Mouse (Mus musculus) adrenal gland, postnatal 4 days (tissue): ENCODE measurements at regions not wholly inside any gene's neighbourhood (a gene's known extent, or its start where the extent isn't known, plus 50 kb on each side); places are given as distances from the start of the nearest gene placed in this dataset.

Experiments used
- DNase-seq, 2 experiments: peaks; one replicate each; pipeline ENCODE4 v3.0.0; 2021 to 2022; ENCODE audit warnings: low spot score in 2 of 2, mixed read lengths in 2 of 2

DNA sequence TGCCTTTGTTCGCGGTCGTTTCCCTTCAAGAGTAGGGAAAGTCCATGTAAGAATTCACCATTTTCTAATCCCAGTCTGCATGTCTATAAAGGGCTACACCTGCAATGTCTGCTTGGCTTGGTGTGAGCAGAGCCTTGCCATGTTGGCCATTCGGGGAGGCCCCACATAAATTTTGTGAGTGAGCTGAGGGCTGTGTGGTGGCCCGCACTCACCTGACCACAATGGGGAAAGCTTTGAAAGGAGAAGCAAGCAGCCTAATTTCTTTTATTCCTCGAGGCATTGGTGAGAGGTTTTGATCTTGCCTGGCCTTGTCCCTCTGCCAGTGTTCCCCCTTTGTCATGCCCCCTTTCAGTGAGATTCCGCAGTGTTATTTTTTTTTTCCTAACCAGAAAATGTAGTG lies 70.9 kb upstream of the Tmco5 start:
- no peak for DNase-seq

DNA sequence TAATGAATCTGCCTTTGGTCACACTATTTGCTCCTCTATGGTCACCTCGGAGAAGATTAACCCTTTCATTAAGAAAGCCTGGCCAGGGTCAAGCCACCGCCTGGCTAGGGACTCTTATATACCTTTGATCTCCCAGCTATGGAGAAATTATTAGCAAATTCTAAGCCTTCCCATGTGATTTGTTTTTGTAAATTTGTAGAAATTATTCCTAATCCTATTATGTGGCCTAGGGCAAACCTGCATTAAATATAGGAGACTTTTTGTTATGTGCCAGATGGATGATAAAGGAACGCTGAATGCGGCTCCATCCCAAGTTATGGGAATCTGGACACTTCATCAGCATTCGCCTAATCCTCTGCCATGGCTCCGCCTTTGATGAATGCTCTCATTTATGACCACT lies 70.4 kb upstream of the Tmco5 start:
- no peak for DNase-seq

DNA sequence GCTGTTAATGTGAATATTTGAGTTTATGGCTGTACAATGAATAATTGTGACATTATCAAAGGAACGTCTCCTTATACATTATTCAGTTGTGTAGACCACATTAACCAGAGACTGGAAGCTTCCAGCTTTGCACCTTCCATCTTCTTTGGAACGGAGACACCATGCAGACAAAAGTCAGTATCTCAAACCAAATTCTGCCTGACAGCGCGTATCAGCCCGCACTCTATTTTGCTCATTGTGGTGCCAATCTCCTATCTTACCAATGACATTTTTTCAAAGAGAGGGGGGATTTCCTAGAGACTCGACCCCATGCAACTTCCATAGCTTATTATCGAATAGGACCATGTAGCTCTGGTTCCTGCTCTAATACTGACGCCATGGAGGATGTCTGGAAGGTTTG lies 69.9 kb upstream of the Tmco5 start:
- no peak for DNase-seq

DNA sequence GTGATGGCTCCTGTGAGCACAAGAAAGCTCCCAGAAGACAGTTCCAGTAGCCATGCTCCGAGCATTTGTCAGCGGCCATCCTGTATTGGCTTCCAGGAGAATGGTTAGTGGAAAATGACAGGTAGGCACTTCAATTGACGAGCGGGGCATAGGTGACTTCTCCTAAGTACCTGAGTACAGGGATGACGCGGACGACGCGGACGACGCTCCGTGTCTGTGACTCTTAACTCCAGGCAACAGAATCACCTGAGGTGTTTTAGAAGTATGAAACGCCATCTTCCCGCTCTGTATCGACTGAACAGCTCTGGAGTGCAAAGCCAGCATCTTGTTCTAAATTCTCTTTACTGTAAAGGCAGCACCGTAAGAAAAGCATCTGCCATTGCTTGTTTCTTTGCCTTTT lies 68.4 kb upstream of the Tmco5 start:
- no peak for DNase-seq

DNA sequence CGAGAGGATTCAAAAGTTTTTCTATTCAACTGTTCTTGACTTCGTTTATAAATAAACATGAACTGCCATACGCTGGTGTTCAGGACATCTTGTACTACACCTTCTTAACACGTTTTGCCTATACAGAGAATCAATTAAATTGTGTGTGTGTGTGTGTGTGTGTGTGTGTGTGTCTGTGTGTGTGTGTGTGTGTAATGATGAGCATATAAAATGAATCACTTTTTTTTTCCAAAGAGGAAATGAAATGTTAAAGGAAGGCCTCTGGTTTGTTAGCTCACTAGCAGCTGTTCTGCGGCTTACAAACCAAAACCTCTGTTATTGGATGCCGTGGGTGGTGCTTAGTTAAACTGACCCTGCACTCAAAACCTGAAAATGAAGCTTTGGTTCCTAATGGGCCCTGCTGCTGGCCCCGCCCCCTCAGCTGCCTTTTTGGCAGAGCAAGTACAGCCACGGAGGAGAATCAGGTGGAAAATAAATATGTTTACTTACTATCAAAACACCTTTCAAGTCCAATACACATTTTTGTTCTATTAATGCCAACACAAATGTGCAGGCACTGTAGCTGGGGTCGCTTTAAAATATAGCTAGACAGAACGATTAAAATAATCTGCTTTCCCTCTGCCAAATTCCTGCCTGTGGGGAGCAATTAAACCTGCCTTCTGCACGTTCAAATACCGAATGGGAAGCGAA lies 65.5 kb upstream of the Tmco5 start:
- DNase-seq = no peak

DNA sequence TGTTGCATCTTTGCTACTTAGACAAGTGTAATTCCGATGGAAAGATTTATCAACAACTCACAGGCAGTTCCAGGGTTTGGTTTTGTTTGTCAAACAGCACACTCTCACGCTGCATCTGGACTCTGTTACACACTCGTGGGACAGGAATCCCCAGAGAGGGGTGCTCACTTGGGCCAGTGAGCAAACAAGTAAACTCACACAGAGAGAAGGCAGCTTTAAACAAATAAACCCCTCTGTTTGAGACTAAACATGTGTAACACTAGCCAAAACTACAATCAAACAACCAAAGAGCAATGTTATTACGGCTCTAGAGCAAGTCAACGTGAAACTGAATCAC lies 65.0 kb upstream of the Tmco5 start:
- DNase-seq = no peak

DNA sequence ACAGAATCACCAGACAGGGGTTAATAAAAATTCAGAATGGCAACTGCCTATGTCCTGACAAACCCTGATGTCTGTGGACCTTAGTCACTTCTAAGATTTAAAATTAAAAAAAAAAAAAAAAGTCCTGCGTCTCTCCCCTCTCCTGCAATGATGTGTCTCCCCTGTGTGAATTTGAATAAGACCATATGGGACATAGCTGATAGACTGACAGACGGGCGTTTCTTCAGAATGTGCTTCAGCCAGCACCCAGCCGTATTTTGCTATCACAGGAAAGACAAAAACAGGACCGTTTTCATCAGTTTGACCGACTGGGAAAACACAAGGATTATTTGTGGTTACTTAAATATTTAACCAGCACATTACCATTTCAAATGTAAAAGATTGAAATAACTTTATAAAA lies 61.4 kb upstream of the Tmco5 start:
- DNase-seq = no peak

DNA sequence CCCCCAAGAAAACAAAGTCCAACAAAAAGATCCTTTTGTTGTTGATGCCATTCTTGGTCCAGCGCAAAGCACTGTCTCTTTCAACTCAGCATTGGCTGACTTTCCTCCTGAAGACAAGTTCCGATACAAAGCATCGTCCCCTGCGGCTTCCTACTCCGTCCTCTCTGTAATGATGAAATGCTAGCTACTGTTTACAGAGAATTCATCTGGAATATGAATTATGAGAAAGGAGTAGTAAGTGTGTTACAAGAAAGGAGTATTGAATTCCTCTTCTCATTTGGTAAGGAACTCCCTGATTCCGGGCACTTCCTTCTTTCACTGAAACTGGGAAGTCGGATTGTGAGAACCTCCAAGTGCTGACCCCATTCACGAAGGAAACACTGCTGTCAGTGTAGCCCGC lies 60.9 kb upstream of the Tmco5 start:
- no peak for DNase-seq

DNA sequence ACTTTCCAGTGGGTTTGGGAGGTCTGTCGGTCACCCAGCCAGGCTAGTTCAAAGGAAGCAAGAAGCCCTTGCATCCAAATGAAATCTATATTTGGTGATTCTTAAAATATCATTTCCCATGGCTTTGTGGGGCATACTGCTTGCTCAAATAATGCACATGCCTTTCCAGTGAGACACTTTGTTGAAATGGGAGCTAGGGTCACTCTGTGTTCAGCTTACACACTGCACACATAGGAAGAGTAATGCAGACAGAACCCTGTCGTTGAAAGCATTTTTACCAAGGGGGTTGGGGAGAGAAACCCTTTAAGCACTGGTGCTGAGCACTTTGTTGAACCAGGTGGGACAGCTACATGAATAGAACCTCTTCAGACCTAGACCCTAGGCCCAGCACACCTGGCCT lies 59.9 kb upstream of the Tmco5 start:
- DNase-seq = no peak

DNA sequence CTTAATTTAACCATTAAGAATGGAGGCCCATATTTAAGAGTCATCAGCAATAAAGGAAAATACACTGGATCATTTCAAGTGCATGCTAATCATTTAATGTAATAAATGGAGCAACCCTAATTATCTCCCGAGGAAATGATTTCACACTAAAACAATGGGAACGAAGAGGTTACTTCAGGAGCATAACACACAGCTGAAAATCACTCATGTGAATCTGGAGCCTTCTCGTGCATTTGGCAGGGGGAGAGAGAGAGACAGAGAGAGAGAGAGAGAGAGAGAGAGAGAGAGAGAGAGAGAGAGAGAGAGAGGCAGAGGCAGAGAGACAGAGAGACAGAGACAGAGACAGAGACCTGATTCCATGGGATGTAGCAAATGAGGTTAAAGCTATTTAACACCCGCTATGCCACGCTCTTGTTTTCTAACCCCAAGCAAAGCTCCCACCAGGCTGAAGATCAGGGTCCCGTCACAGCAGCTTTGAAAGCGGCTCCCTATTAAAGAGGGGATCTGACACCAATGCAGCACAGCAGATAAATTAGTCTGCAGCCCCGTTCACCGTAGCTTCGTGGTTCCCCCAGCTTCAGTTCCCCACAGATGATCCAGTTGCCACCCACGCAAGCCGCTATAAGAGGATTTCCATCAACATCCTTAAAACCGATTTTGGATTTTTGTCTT lies 59.3 kb upstream of the Tmco5 start:
- DNase-seq = no peak

DNA sequence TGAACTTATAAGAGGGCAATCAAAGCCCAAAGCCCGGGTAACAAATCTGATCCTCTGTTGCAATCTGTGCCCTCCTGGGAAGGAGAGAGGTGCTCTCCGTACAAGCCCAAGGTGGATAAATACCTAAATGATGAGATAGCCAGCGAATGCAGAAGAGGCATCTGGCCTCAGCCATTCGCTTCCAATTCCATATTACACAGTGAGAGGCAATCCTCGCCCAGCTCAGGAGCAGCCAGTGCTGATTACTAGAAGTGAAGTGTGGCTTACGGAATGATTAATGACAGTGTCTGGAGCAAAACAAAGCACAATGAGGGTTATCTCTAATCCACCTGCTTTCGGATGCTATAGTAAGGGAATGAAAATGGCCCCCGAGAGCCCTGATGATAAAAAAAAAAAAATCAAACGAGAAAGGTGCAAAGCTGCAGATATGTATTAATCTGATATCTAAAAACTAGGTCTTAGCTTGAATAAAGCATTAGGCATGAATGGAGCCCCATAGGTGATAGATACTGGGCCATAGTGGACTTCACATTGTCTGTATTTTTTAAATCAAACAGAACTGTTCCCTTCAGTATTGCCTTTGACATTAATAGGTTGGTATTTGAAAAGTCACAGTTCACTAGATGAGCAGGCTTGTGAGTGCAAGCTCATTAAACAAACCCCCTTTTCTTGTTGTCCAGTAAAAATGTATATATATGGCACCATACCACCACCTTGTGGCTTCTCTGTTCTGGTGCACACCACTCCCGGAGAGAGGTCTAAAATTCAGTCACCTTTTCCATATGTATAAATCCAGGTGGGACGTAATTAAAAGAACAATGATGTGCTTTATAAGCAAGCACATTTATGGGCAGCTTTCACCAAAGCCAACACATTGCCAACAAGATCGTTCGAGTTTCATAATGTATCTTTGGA lies 57.4 kb upstream of the Tmco5 start:
- no peak for DNase-seq
